Mouse (Mus musculus) olfactory bulb, adult 2 months (tissue): ENCODE data around the gene Cdkal1. TPM values are rescaled to one million over a fixed set of nuclear protein-coding genes. Genes with fewer than 3 reads are reported as not detected.

Source experiments
- H3K27ac ChIP-seq: fragments of 200-500 bp; 2 replicates; pipeline ENCODE4 v1.5.1; 2012; ENCODE audit warnings: low read depth, low read length; ENCODE audit not compliant: insufficient read depth
- H3K4me1 ChIP-seq: fragments of 200-500 bp; 2 replicates; pipeline ENCODE4 v1.6.1; 2012; ENCODE audit warnings: low read length; ENCODE audit not compliant: control insufficient read depth, insufficient read depth
- H3K4me3 ChIP-seq: fragments of 200-500 bp; 2 replicates; pipeline ENCODE4 v1.5.1; 2012; ENCODE audit warnings: mild to moderate bottlenecking, low read depth, low read length, moderate library complexity; ENCODE audit not compliant: insufficient read depth
- CTCF ChIP-seq: fragments of 200-500 bp; IDR thresholded peaks from 2 replicates; pipeline ENCODE4 v1.5.1; 2012; ENCODE audit warnings: low read depth, mild to moderate bottlenecking, low read length, moderate library complexity; ENCODE audit not compliant: insufficient read depth
- POLR2A ChIP-seq: fragments of 200-500 bp; IDR thresholded peaks from 2 replicates; pipeline ENCODE4 v1.6.1; 2012; ENCODE audit warnings: mild to moderate bottlenecking, low read depth, low read length, moderate library complexity; ENCODE audit not compliant: insufficient read depth
- WGBS: fragments of 180-500 bp; shearing (Covaris S2); methylation state at CpG from one replicate; pipeline ENCODE4 v1.1.7; 2018; 5-methylcytosine and 5-hydroxymethylcytosine counted together
- polyA plus RNA-seq: library from polyadenylated mRNA; stranded (reverse); fragments of >200 nt; gene quantifications from 2 replicates; pipeline ENCODE4 v1.2.4, GENCODE M21; 2012; ENCODE audit warnings: low replicate concordance; ENCODE audit not compliant: missing spikeins, insufficient read depth, insufficient read length

Cdkal1 gene
- polyA plus RNA-seq, 1 experiment = not detected

DNA sequence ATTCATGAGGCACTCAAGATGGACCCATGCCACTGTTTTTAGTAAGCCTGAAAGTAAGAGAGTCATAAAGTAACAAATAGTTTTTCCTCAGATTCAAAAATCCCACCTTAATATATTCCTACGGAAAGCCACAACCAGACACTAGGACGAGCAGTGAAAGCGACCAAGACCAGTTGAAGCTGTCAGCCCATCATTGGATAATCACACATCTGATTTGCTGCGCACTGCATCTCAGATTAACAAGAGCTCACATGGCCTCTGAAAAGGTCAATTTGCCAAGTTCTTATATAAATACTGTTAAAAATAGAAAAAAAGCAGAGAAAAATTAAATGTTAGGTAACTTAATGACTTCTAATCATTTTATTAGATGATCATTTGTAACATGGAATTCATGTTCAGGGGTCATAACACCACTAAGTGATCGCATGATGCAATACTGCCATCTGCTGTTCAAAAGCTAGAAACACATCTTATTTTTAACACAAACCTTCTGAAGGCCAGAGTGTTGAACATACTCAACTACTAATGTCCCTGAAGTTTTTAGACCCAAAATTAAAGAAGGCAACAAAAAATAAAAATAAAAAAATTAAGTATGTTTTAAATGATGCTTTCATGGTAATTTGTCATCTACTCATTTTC lies 16.9 kb downstream of the Cdkal1 start:
- TF ChIP-seq CTCF (no peak), POLR2A (no peak)
- no peak overlapping the region for H3K4me3 ChIP-seq
- 37% methylated on average over 5 of the region's 5 CpGs for WGBS
- H3K27ac ChIP-seq = no peak overlapping the region
- no peaks in the 10 kb centered on the region for H3K4me1 ChIP-seq

DNA sequence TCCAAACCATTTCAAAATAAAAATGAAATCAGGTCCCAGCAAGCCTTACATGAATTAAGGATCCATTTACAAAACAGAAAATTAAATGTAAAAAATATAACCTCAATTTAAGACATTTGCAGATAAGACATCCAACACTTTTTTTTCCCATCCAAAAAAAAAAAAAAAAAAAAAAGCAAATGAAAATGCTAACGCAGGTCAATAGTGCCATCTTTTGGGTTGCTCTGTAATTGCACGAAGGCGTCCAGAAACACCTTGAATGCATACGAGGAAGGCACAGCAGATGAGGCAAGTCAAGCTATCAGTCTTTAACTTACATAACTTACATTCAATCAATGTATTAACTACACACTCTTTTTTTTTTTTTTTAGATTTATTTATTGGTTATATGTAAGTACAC lies 20.3 kb downstream of the Cdkal1 start:
- Histone ChIP-seq H3K4me3 (no peak overlapping the region), H3K27ac (no peak overlapping the region), H3K4me1 (no peaks in the 10 kb centered on the region)
- TF ChIP-seq POLR2A = no peak
- no peak for TF ChIP-seq CTCF
- 18% methylated on average over 4 of the region's 4 CpGs for WGBS

DNA sequence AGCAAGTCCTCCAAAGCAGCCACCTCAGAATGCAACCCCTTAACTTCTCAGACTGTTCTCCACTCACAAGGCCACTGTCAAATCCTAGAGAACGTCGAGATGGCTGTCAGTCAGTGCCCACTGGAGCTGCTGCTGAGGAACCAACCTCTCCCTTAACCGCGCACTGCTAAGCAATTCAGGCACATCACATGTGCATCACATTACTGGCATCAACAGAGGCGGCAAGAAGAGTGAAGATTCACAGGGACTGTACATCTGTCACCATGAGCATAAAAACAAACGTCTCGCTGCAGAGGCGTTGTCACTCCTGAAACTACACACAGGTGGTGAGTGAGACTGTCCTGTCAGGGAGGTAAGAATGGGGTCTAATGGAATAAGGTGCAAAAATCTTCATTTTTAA lies 21.7 kb downstream of the Cdkal1 start:
- Histone ChIP-seq H3K27ac (no peak overlapping the region), H3K4me3 (no peak overlapping the region), H3K4me1 (no peaks in the 10 kb centered on the region)
- WGBS = 79% methylated on average over 8 of the region's 8 CpGs
- TF ChIP-seq POLR2A = no peak
- TF ChIP-seq CTCF = no peak

DNA sequence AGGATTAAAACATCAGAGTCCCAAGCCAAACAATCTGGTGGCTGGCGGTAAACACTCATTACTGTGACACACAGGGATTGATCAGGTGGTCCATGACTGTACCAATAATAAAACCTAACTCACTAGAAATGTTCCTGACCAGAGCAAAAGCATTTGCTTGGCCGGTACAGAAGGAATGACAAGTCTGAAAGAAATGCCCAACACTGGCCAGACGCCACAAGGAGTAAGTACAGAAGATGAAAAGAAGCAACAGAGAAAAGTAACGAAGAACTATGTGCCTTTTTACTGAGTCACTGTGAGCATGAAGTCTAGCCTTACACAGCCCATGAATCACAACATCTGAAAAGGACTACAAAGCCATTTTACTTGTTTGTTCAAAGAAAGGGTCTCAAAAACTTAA lies 24.3 kb downstream of the Cdkal1 start:
- WGBS = 63% methylated on average over 4 of the region's 4 CpGs
- Histone ChIP-seq H3K4me3 (no peak overlapping the region), H3K4me1 (no peaks in the 10 kb centered on the region), H3K27ac (no peak overlapping the region)
- TF ChIP-seq CTCF (no peak), POLR2A (no peak)

DNA sequence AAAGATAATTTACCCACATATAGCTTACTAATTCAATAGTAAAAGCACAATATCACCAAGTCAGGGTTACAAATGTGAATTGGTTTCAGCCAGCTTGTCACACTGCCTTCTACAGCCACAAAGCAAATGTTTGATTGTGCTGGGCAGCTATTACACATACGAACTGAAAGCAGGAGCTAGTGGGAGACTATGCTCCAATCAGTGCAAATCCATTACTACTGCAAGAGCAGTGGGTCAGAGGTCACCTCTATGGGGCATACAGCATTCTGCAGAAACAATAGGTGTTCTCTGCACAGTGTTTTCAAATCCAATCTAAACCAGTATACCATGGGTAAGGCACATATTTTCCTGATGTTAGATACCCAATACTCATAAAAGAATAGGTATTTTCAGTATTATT lies 27.4 kb downstream of the Cdkal1 start:
- H3K4me1 ChIP-seq = peaks cover 3% of the 10 kb centered on the region; the same call in 1 of the 2 replicates
- TF ChIP-seq POLR2A (no peak), CTCF (no peak)
- 67% methylated on average over 1 of the region's 1 CpGs for WGBS
- H3K27ac ChIP-seq = no peak overlapping the region
- no peak overlapping the region for H3K4me3 ChIP-seq

DNA sequence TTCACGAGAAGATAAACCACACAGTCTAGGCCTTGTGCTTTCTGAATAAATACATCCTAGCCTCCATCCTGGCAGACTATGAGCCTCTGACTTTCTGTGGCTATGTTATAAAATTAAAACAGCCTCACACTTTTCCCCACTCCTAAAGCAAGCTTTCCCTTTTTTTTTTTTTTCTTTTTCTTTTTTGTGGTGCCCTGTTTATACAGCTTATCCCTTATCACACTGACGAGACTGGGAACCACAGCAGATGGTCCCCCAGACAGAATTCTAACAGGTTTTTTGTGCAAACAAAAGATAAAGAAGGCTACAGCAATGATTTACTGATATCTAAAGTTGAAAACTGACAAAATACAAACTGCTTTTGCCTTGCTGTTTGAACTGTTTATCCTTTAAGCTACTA lies 29.0 kb downstream of the Cdkal1 start:
- Histone ChIP-seq H3K27ac (no peak overlapping the region), H3K4me3 (no peak overlapping the region), H3K4me1 (peaks cover 3% of the 10 kb centered on the region; the same call in 1 of the 2 replicates)
- WGBS = 63% methylated on average over 2 of the region's 2 CpGs
- no peak for TF ChIP-seq CTCF
- no peak for TF ChIP-seq POLR2A

DNA sequence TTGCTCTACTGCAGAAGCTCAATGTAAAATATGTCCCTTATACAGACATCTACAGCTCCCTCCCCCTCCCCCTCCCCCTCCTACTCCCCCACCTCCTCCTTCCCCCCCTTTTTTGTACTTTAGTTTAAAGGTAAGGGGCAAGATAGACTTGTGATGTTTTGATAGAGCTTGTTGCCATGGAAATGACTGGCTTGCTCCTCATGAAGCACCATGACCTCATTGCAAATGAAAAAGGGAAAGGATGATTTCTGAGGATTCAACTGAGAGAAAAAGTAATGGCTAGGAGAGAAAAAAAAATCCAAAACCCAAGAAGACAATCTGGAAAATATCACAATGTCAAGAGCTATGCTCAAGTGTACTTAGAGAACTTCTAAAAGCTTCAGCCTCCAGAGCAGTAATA lies 29.4 kb downstream of the Cdkal1 start:
- Histone ChIP-seq H3K4me3 (no peak overlapping the region), H3K27ac (no peak overlapping the region), H3K4me1 (peaks cover 3% of the 10 kb centered on the region; the same call in 1 of the 2 replicates)
- TF ChIP-seq POLR2A (no peak), CTCF (no peak)

DNA sequence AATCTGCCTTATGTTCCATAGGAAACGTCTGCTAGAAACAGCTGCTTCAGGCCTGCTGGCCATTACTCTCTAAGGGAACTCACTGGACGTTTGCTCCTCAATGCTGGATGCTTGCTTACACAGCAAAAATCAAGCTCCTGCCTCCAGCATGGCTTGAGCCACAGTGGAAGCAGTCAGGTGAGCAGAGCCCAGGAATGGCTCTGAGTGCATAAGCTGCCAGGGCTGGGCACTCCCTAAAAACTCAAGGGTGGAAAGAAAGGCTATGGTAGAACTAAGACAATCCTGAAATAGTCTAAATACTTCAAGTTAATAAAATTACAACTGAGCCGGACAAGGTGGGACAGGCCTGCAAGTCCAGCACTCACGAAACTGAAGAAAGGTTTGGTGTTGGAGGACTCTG lies 30.7 kb downstream of the Cdkal1 start:
- 91% methylated on average over 4 of the region's 4 CpGs for WGBS
- H3K4me1 ChIP-seq = peaks cover 3% of the 10 kb centered on the region; the same call in 1 of the 2 replicates
- no peak overlapping the region for H3K4me3 ChIP-seq
- no peak overlapping the region for H3K27ac ChIP-seq
- TF ChIP-seq CTCF (no peak), POLR2A (no peak)

DNA sequence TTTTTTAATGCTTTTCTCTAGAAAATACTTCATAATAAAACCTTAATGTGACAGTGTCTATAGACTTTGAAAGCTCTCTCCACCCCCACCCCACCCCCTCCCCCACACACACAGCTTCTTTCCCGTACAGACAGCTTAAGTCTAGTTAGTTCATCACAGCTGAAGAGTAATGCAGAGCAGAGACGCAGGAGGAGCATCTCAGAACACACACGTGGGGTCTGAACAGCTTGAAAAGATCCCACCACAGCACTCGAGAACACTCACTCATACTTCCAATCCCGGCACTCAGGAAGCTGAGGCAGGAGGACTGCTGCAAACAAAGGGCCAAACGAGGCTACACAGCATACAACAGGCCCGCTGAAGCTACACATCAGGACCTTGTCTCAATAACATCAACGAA lies 31.1 kb downstream of the Cdkal1 start:
- Histone ChIP-seq H3K4me3 (no peak overlapping the region), H3K4me1 (peaks cover 3% of the 10 kb centered on the region; the same call in 1 of the 2 replicates), H3K27ac (no peak overlapping the region)
- TF ChIP-seq POLR2A (no peak), CTCF (no peak)
- 66% methylated on average over 8 of the region's 8 CpGs for WGBS
